Mouse (Mus musculus) testis, adult 2 months (tissue): ENCODE results near the gene Arfgap1. TPM values are rescaled to one million over a fixed set of nuclear protein-coding genes. Genes with fewer than 3 reads are reported as not detected.

Experiments
- H3K27ac ChIP-seq: fragments of 200-500 bp; 2 replicates; pipeline ENCODE4 v1.5.1; 2012; ENCODE audit warnings: low read depth, low read length; ENCODE audit not compliant: control insufficient read depth, insufficient read depth
- H3K27me3 ChIP-seq: fragments of 200-500 bp; 2 replicates; pipeline ENCODE4 v1.6.1; 2012; ENCODE audit warnings: mild to moderate bottlenecking, low read length, moderate library complexity; ENCODE audit not compliant: control insufficient read depth, insufficient read depth
- H3K36me3 ChIP-seq: fragments of 200-500 bp; 2 replicates; pipeline ENCODE4 v1.6.1; 2012; ENCODE audit warnings: mild to moderate bottlenecking, low read length; ENCODE audit not compliant: control insufficient read depth, insufficient read depth
- H3K4me1 ChIP-seq: fragments of 200-500 bp; 2 replicates; pipeline ENCODE4 v1.6.1; 2012; ENCODE audit warnings: low read length; ENCODE audit not compliant: control insufficient read depth, insufficient read depth
- H3K4me3 ChIP-seq: fragments of 200-500 bp; 2 replicates; pipeline ENCODE4 v1.5.1; 2012; ENCODE audit warnings: low read depth, mild to moderate bottlenecking, low read length, moderate library complexity, mixed read lengths; ENCODE audit not compliant: control insufficient read depth
- CTCF ChIP-seq: fragments of 200-500 bp; IDR thresholded peaks from 2 replicates; pipeline ENCODE4 v1.5.1; 2012; ENCODE audit warnings: low read depth, mild to moderate bottlenecking, inconsistent platforms, low read length, moderate library complexity; ENCODE audit not compliant: control insufficient read depth, insufficient read depth, insufficient replicate concordance
- POLR2A ChIP-seq: fragments of 200-500 bp; IDR thresholded peaks from 2 replicates; pipeline ENCODE4 v1.6.1; 2012; ENCODE audit warnings: low read depth, mild to moderate bottlenecking, inconsistent platforms, low read length, moderate library complexity; ENCODE audit not compliant: control insufficient read depth
- polyA plus RNA-seq: library from polyadenylated mRNA; depleted of rRNA; stranded (reverse); fragments of >200 nt; gene quantifications from 2 replicates; pipeline ENCODE4 v1.2.3, GENCODE M21; 2012; rRNA removed

The Arfgap1 gene
- polyA plus RNA-seq, 1 experiment: 31.2 TPM

GRCm38 (mm10) chr2:180996436-180996835, 29.4 kb downstream of the Arfgap1 start:
- Histone ChIP-seq H3K36me3 (no peaks in the 10 kb centered on the region; the same call in 1 of the 2 replicates), H3K4me1 (no peaks in the 10 kb centered on the region), H3K27ac (no peak overlapping the region), H3K4me3 (no peak overlapping the region), H3K27me3 (no peaks in the 10 kb centered on the region)
- no peak for TF ChIP-seq POLR2A
- TF ChIP-seq CTCF: peak; percentile 72; the same call in 1 of the 2 replicates

- TF ChIP-seq POLR2A (no peak), CTCF (no peak)
- no peaks in the 10 kb centered on the region for H3K4me1 ChIP-seq
- no peaks in the 10 kb centered on the region for H3K27me3 ChIP-seq
- no peaks in the 10 kb centered on the region; the same call in 1 of the 2 replicates for H3K36me3 ChIP-seq
- no peak overlapping the region for H3K4me3 ChIP-seq
- no peak overlapping the region for H3K27ac ChIP-seq
Observed at GRCm38 (mm10) chr2:180996905-180997304, 29.9 kb downstream of the Arfgap1 start.

GRCm38 (mm10) chr2:181007054-181007453, 40.0 kb downstream of the Arfgap1 start:
- H3K27me3 ChIP-seq: no peaks in the 10 kb centered on the region
- TF ChIP-seq POLR2A: no peak
- no peak for TF ChIP-seq CTCF

GRCm38 (mm10) chr2:181008339-181008738, 41.3 kb downstream of the Arfgap1 start:
- Histone ChIP-seq H3K36me3 (no peaks in the 10 kb centered on the region), H3K27me3 (no peaks in the 10 kb centered on the region), H3K4me3 (no peak overlapping the region), H3K4me1 (no peaks in the 10 kb centered on the region), H3K27ac (no peak overlapping the region)
- no peak for TF ChIP-seq POLR2A
- TF ChIP-seq CTCF: no peak

More at GRCm38 (mm10) chr2:181007054-181007453, 40.0 kb downstream of the Arfgap1 start:
- no peaks in the 10 kb centered on the region for H3K36me3 ChIP-seq
- H3K4me1 ChIP-seq: no peaks in the 10 kb centered on the region
- H3K4me3 ChIP-seq: no peak overlapping the region
- H3K27ac ChIP-seq: no peak overlapping the region

GRCm38 (mm10) chr2:181031406-181031934, 64.4 kb downstream of the Arfgap1 start:
- no peaks in the 10 kb centered on the region for H3K4me1 ChIP-seq
- TF ChIP-seq CTCF: no peak
- no peak for TF ChIP-seq POLR2A
- no peak overlapping the region for H3K27ac ChIP-seq
- no peaks in the 10 kb centered on the region for H3K27me3 ChIP-seq
- H3K36me3 ChIP-seq: no peaks in the 10 kb centered on the region
- H3K4me3 ChIP-seq: no peak overlapping the region

Other genes starting within 250 kb of the Arfgap1 start
- gene Slc17a9, start 242.0 kb upstream of the Arfgap1 start, polyA plus RNA-seq: 16.0 and 16.4 TPM in 2 replicates
- gene Bhlhe23, start 190.3 kb upstream of the Arfgap1 start, polyA plus RNA-seq: 0.05 and 0.16 TPM in 2 replicates
- 22.5 TPM in 2 replicates for gene Ythdf1, start 46.3 kb upstream of the Arfgap1 start, polyA plus RNA-seq
- not detected in 2 replicates for gene Birc7, start 38.2 kb upstream of the Arfgap1 start, polyA plus RNA-seq
- 2.3 and 3.7 TPM in 2 replicates for gene Nkain4, start 12.5 kb upstream of the Arfgap1 start, polyA plus RNA-seq
- 52.3 and 57.4 TPM in 2 replicates for gene Col20a1, start 19.3 kb downstream of the Arfgap1 start, polyA plus RNA-seq
- gene Chrna4, start 76.3 kb downstream of the Arfgap1 start, polyA plus RNA-seq: 0.91 and 1.0 TPM in 2 replicates
- 9.2 and 9.8 TPM in 2 replicates for gene Kcnq2, start 168.1 kb downstream of the Arfgap1 start, polyA plus RNA-seq
- gene Eef1a2, start 189.8 kb downstream of the Arfgap1 start, polyA plus RNA-seq: 0.07 TPM in 2 replicates
- 8.2 and 9.5 TPM in 2 replicates for gene Ppdpf, start 220.0 kb downstream of the Arfgap1 start, polyA plus RNA-seq
- gene Ptk6, start 235.6 kb downstream of the Arfgap1 start, polyA plus RNA-seq: 0.12 and 0.20 TPM in 2 replicates
- gene Srms, start 246.0 kb downstream of the Arfgap1 start, polyA plus RNA-seq: 1.4 and 1.6 TPM in 2 replicates